Mouse (Mus musculus) right cerebral cortex, postnatal 14 days (tissue): ENCODE data around the gene Zcwpw1.

Experiments used
- DNase-seq: peaks from one replicate; pipeline ENCODE4 v3.0.0; 2022

Gene Zcwpw1

DNA sequence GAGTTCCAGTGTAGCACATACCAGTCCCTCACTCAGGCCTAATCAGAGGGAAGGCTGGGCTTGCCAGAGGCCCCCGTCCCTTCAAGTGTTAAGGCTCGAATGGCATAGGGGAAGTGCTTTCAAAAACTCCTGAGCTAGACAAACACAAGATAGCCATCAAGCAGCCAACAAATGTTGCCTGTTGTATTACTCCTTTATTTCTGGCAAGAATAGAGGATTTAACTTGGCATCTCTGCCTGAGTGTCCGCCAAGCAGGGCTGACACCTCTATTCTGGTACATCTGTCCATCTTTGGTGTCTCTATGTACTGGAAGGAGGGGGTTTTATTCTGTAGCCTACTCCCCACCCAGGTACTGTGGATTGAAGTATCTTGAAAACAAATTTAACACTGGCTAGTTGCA lies 31.5 kb upstream of the Zcwpw1 start:
- DNase-seq, result no peak

DNA sequence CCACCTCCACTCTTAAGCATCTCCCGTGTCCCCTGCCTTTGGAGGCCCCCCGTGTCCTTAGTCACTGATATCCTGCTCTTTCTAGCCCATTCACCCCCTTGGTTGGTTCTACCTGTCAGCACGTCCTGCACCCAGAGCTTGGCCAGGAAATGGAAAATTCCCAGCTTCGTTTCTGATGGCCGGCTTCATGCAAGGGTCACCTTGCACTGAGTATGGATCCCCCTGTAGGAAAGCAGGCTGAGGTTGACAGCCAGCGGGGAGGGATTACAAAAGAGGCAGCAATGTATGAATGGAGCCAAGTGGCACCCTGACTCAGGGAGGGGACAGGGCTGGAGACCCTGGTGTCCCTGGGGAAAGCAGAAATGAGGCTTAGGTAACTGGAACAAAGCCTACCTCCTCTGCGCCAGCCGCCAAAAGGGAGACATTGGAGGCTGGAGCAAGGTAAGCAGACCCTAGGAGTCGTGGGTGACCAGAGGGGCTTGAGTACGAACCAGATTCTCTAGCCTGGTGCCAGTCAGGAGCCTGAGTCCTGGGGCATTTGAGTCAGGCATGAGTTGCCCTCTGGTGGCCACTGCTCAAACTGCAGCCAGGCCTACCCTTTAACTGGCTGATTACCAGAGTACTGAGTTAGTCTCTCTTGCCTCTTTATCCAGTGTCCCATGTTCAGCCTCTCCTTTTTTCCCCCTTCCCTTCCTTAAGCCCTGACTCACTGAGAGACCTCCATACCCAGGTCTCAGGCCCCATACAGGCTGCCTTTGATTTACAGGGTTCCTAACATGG lies 30.5 kb upstream of the Zcwpw1 start:
- DNase-seq, result peak; percentile 89

DNA sequence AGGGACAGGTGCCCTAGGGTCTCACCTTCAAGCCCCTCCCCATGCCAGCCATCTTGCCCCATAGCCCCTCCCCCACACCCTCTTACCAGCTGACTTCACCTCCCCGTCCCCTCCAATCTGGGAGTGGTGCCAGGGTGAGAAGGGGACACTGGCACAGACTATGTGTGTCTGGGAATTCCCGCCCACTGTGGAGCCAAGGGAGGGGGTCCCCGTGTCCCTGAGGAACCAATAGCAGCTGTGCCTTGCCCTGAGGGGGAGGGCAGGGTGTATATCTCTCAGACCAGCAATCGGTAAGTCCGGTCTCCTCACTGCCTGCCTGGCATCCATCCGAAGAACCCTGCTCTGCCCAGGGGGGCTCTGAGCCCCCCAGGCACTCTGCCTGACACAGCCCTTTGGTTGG lies 29.7 kb upstream of the Zcwpw1 start:
- DNase-seq, result peak; percentile 76

DNA sequence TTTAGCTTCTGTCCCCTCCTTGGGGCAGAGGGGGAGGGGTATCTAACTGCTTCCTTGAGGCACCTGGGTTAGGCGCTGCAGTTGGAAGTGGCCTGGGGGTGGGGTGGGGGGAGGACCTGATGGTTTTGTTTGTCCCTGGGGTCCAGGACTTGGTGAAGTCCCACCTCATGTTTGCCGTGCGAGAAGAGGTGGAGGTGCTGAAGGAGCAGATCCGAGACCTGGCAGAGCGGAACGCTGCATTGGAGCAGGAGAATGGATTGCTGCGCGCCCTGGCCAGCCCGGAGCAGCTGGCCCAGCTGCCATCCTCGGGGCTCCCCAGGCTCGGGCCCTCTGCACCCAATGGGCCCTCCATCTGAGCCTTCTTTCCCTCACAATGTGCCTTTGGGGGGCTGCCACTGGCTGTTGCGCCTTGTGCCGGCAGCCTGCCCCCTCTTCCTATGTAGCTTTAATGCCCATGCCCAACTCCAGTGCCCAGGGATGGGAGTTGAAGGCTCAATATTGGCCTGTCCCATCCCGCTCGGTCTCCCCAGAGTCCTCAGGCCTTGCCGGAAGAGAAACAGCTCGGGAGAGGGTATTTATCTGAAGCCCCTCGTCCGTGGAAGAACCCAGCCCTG lies 28.6 kb upstream of the Zcwpw1 start:
- no peak for DNase-seq

DNA sequence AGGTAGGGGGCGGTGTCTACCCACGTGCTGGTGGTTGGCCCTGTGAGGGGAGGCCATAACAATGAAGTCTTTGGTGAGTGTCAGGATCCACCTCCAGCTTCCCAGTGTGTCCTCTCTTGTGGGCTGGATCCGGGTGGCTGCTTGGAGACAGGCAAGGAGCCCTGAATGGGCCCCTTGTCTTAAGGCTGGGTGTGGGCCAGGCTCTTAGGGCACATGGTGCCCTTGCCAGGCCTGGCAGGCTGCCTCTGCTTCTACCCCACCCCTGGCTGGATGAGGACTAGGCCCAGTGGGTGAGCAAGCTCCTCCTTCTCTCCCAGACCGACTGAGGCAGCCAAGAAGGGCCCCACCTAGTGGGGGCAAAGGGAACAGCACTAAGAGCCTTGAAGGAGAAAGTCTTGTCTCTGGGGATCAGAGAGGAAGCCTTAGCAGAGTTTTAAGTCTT lies 27.6 kb upstream of the Zcwpw1 start:
- DNase-seq, result peak; percentile 81

DNA sequence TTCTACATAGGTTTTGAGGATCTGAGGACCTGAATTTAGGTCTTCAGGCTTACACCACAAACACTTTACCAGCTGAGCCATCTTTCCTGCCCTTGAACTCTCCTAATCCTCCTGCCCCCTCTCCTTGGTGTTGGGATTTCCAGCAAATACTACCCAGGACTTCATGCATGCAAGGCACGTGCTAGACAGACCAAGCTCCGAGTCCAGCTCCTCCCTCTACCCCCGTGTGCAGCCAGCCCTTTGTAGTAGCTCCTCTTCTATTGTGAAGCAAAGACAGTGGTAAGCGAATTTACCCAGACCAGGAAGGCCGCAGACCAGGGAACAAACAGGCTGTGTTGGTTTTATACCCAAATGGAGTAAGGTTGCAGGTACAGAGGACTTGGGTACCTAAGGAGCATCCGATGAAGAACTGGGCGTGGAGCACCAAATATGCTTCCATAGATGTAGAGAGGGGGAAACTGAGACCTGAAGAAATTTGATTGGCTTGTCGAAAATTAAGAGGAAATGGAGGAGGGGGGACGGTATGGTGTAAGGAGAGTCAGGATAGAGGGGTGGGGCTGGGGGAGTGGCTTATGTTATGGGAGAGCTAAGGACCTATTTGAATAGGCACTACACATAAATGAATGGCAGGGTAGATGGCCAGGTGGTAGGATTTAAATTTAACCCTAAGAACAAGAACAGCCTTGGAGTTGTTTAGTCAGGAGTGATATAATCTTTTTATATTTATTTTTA lies 22.8 kb upstream of the Zcwpw1 start:
- DNase-seq, result no peak

DNA sequence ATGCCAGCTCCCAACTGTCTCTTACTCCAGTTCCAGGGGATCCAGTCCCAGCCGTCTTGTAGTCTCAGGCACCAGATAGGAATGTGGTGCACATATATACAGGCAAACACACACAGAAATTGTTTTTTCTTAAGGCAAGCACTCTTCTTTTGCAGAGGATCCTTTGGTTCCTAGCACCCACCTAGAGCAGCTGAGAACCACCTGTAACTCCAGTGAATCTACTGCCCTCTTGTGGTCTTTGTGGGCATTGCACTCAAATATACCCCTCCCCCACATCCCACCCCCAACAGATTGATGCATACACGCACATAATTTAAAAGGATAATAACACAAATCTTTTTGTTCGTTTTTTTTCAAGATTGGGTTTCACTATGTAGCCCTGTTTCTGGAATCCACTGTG lies 21.3 kb upstream of the Zcwpw1 start:
- no peak for DNase-seq

DNA sequence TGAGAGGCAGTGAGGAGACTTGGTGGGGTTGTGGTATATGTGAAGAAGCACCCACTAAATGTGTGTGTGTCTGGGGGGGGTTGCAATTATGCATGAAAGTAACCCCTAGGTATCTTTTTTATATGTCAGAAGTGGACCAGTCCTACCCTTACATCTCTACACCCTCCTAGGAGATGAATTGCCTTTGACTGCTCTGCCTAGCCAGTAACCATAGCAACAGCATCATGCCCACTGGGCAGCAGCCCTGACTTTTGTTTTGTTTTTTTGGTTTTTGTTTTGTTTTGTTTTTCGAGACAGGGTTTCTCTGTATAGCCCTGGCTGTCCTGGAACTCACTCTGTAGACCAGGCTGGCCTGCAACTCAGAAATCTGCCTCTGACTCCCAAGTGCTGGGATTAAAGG lies 19.1 kb upstream of the Zcwpw1 start:
- DNase-seq, result no peak

DNA sequence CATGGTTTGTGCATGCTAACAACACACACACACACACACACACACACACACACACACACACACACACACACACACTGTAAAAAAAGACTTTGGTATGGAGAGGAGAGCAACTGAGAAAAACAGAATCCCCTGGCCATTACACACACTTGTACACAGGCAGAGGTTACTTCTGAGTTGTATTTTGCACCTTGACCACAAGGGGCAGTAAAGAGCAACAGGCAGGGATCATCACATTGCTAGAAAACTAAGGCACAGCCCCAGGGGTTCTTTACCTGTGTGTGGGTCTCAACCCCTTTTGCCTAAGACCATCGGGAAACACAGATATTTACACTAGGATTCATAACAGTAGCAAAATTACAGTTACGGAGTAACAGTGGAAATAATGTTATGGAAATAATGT lies 16.9 kb upstream of the Zcwpw1 start:
- no peak for DNase-seq

DNA sequence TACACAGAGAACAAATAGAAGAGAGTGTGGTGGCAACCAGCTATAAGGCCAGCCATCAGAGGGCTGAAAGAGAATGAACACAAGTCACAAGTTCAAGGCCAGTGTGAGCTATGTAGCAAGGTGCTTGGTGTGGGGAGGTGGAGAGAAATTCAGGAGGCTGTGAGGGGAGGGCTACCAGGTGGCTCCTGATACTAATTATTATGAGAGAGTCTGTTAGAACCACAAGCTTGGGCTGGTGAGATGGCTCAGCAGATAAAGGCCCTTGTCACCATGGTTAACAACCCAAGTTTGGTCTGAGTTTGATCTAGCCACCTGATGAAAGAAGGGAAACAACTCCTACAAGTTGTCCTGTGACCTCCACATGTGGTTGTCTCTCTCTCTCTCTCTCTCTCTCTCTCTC lies 14.8 kb upstream of the Zcwpw1 start:
- no peak for DNase-seq

DNA sequence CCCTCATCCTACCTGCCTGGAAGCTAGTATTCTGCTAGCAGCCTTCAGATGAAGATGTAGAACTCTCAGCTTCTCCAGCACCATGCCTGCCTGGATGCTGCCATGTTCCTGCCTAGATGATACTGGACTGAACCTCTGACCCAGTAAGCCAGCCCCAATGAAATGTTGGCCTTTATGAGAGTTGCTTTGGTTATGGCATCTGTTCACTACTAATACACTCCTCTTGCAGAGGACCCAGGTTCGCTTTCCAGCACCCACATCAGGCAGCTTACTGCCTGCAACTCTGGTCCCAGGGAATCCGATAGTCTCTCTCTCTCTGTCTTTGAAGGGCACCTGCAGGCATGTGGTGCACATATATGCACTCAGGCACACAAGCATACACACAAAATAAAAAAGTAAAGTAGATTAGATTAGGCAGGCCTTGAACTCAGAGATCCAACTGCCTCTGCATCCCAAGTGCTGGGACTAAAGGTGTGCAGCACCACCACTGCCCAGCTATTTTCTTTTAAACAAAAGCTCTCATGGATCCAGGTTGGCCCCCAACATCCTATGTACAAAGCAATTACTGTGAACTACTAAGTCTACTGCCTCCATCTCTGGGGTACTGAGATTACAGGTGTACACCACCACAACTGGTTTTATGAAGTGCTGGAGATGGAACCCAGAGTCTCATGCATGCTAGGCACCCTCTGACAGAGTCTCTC lies 11.9 kb upstream of the Zcwpw1 start:
- no peak for DNase-seq

DNA sequence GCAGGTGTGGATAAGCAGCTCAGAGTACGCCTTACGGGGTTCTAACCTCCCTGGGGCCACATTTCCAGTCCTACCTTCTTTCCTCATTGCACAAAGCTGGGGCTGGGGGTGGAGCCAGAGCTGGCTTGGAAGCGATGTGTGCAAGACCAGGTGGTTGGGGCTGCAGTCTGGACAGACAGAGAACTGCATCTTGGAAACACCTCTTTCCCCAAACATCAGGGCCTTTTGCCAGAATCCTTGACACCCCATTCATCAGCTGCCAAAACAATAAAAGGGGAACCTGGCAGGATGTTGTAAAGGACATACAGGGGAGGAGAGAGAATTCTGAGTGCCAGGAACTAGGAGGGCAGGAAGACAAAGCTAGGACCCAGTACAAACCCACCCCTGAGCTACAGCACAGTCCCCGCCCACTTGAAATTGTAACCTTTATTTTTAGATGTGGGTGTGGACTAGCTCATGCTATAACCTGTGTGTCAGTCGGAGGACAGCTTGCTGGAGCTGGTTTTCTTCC lies 11.1 kb upstream of the Zcwpw1 start:
- DNase-seq, result no peak

DNA sequence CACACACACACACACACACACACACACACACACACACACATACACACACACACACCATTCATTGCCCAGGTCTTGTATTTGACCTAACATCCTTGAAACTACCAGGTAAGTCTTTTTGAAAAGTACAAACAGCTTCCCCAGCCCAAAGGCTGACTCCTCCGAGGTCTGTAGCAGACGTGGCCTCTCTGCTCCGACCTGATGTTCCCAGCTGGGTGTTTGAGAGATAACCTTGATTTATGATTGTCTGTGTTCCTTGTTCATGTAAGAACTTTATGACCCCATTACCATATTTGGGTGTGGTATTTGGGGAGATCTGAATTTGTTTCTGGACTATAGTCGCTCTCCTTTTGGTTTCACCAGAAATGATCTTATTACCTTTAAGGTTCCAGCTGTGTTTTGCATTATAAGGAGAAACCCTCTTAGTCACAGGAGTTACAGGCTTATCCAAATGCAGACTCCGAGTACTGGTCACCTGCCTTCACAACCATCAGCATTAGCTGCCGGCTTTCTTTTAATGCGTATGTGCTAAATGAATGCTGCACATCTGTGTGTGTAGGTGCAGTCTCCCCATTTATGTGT lies 10.2 kb upstream of the Zcwpw1 start:
- no peak for DNase-seq

DNA sequence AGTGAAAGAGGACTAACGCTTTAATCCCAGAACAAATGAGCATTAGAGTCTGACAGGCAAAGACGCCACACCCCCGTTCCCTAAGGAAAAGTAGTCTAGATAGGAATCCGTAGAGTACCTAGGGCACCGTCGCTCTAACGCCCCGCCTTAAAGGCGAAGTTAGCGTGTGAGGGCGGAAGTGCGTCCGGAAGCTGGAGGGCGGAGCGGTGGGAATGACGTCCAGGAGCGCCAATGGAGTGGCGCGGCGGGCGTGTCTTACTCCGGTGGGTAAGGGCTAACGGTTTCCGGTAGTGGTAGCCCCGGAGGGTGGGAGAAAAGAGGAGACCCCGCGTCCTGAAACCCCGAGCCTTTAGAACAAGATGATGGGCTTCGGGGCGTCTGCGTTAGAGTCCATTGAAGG lies 9.0 kb upstream of the Zcwpw1 start, which contains the start of gene Ppp1r35:
Gene Ppp1r35 (plus strand): TSS at position 215 of the 400 bp plus-strand sequence.
- DNase-seq, result peak; percentile 96

DNA sequence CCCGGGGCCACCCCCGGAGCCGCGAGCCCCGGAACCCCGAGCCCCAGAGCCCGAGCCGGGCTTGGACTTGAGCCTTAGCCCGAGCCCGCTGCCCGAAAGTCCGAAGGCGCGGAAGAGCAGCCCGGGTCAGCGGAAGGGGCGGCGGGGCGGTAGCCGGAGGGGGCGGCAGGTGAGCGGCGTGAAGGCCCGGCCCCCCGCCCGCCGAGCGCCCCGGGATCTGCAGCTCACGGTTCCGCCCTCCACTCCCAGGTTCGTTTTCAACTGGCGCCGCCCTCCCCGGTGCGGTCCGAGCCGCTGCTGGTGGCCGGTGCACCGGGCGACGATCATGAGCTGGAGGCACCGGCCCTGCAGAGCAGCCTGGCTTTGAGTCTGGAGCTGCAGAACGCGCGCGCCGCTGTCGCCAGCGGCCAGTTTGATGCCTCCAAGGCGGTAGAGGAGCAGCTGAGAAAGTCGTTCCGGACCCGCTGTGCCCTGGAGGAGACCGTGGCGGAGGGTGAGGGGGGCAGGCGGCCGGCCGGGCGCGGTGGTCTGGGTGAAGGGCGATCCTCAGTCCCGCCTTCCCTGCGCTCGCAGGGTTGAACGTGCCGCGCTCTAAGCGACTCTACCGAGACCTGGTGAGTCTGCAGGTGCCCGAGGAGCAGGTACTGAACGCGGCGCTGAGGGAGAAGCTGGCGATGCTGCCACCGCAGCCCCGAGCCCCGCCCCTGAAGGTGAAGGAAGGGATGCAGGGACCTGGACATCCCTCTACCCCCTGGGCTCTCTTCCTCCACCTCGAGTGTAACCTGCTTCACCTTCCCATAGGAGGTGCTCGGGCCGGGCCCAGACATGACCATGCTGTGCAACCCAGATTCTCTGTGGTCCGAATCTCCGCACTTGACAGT lies 8.3 kb upstream of the Zcwpw1 start:
- no peak for DNase-seq

DNA sequence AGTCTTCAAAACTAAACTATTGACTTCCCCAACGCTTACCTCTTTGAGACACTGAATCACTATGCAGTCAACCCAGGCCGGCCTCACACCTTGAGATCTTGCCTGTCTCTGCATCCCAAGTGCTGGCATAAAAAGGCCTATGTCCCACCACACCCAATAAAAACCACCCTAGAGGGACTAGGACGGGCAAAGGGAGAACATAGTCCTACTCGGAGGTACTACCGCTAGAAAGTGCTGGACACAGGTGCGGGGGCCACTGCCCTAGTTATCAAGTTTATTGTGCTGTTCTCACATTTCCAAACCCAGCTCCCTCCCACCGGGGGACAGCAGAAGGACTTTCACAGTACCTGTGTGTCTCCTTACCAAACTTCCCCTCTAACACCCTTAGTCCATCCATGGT lies 5.9 kb upstream of the Zcwpw1 start:
- no peak for DNase-seq

DNA sequence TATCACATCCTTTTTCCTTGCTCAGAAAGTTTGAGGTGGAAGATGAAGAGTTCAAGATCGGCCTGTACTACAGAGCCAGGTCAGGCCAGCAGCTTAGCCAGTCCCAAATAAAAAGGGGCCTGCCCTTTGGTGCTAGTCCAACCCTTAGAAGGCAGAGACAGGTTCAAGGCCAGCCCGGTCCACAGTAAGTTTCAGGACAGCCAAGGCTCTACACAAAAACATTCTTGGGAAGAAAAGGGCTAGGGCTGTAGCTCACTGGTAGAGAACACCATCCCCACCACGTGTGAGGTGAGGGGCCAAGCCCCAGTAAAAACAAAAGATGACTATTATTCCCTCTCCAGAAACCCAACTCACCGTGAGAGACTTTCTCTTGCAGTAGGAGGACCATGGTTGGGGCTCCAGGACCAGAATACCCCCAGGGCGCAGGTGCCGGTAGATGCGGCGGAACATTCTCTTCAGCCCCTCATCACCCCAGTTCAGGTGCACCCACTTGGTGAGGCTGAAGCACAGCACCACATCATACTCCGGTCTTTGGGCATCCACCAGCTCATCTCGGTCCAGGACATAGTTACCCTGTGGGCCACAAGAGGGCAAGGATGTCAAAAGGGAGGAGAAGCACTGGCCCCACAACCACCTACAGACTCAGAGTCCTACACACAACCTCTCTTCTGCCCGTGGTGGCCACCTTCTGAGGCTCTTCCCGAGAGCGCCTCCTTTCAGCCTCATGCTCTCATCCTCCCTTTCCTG lies 4.6 kb upstream of the Zcwpw1 start:
- no peak for DNase-seq

DNA sequence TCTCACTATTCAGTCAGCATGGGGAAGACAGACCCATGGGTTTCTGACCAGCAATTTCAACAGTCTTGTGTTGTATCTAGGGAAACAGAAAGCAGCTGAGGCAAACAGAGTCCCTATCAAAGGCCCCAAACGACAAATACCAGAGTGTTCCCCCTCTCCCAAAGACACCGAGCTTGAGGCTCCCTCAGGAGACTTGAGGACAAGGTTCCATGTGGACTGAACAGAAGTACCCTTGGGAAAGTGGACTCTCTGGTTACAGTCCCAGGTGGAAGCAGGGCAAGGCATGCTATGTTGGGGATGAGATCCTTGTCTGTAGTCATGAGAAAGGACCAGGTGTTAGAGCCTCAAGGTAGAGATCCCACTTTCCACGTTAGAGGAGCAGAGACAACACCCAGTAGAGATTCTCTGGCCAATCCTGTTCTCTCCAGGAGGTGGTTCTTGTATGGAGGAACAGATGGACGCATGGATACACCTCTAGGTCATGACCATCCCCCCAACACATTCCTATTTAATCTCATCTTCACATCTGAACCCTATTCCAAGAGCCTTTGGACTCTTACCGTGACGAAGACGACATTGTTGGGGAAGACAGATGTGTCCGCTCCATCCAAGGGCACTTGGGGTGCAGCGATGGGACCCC lies 3.6 kb upstream of the Zcwpw1 start:
- DNase-seq, result no peak

DNA sequence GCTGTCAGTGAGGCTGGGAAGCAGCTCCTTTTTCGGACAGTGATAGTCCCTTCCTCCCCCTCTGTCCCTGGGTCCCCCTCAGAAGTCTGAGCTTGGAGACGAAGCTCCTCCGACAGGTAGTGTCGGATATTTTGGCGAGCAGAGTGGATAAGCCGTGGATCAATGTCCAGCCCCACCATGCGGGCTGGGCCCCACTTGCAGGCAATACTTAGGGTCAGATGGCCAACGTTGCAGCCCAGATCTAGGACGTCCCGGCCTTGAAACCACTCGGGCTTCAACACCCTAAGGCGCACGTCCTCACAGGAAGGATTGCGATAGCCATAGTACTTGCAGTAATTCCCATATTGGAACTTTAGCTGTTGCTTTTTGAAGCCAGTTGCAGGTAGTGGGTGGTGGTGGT lies 3.1 kb upstream of the Zcwpw1 start:
- no peak for DNase-seq
